10 mouse cellular contexts compared by ENCODE assay signal in genomic region chr11:120951731-120952730, GRCm38 (mm10). TPM values are rescaled to one million over a fixed set of nuclear protein-coding genes. Genes with fewer than 3 reads are reported as not detected.
DNase-seq lines count a peak whose midpoint lies in the region; ATAC-seq lines count a peak whose summit lies in the region.
"Had no signal": no experiment of that assay in that cellular context is flagged by ENCODE, and none has a peak within 500 bp of the region (broad histone marks: within the 10 kb centered on the region; RNA-seq: fewer than 3 reads in every experiment).

No protein-coding gene starts in this region.

- no peaks in the 10 kb centered on the region for H3K9me3 ChIP-seq in forebrain, embryonic 14.5 days (replicated peaks; ENCODE audit: control insufficient read depth, low read length)

- ATAC-seq in forebrain, embryonic 14.5 days: no peak
- ATAC-seq in megakaryocyte progenitor cell, adult 5-6 weeks (replicated peaks; ENCODE audit: poor library complexity): no peak

- peaks cover 23% of the 10 kb centered on the region for H3K4me1 ChIP-seq in forebrain, embryonic 14.5 days (ENCODE audit: control insufficient read depth, insufficient read depth, low read length)

- WGBS in forebrain, embryonic 14.5 days: 83% methylated on average over 9 of the region's 9 CpGs

- H3K27ac ChIP-seq in forebrain, embryonic 14.5 days (ENCODE audit: low read depth, low read length): peak overlapping the region; percentile 52; the same call in 1 of the 2 replicates

- no peak overlapping the region for H3K9ac ChIP-seq in forebrain, embryonic 14.5 days (ENCODE audit: low read length)

- peaks cover 15% of the 10 kb centered on the region for H3K36me3 ChIP-seq in forebrain, embryonic 14.5 days (ENCODE audit: control insufficient read depth, insufficient read depth, low read length)

- no peak overlapping the region for H3K4me3 ChIP-seq in forebrain, embryonic 14.5 days (ENCODE audit: low read depth, low read length)

- peaks cover 21% of the 10 kb centered on the region for H3K27me3 ChIP-seq in forebrain, embryonic 14.5 days (replicated peaks; ENCODE audit: control insufficient read depth, insufficient read depth, low read length)

- peak; percentile 49 for DNase-seq in spleen, adult 12 weeks (ENCODE audit: low spot score)
- no peak for DNase-seq in spleen, adult 18-20 months
- no peak for DNase-seq in forebrain, embryonic 14.5 days (ENCODE audit: low spot score)
- DNase-seq in liver: peak; percentile 79
- peak; percentile 40 to 70 for DNase-seq in spleen, postnatal 4 days (ENCODE audit: low spot score in 2 of 2)
- DNase-seq in embryo, embryonic 9.5 days (ENCODE audit: extremely low spot score): no peak
- no peak for DNase-seq in cerebellum, postnatal 14 days
- DNase-seq: adrenal gland, postnatal 14 days; layer of hippocampus, adult 9-11 months had no signal

- H3K4me2 ChIP-seq in forebrain, embryonic 14.5 days (ENCODE audit: low read length): peak overlapping the region; percentile 65

RNA-seq across cellular contexts. Expression of gene Slc16a3, which starts 3.8 kb away (rescaled TPM):
- 3.8 and 5.6 TPM in 2 replicates for polyA plus RNA-seq in forebrain, embryonic 14.5 days (2014; fragmentation: Nextera tagmentation; extraction: Ambion mirVana)
- total RNA-seq in megakaryocyte progenitor cell, adult 5-6 weeks (2015): 4.4 and 5.3 TPM in 2 replicates
- total RNA-seq in megakaryocyte progenitor cell, adult 5-6 weeks (2017): 6.0 and 7.5 TPM in 2 replicates

RNA-seq across cellular contexts. Expression of gene Ccdc57, which starts 19.4 kb away (rescaled TPM):
- polyA plus RNA-seq in forebrain, embryonic 14.5 days (2014; fragmentation: Nextera tagmentation; extraction: Ambion mirVana): 5.0 and 6.5 TPM in 2 replicates
- total RNA-seq in megakaryocyte progenitor cell, adult 5-6 weeks (2015): 4.5 and 6.4 TPM in 2 replicates
- 6.4 and 8.4 TPM in 2 replicates for total RNA-seq in megakaryocyte progenitor cell, adult 5-6 weeks (2017)

RNA-seq across cellular contexts. Expression of gene Csnk1d, which starts 39.1 kb away (rescaled TPM):
- 51.5 and 59.6 TPM in 2 replicates for polyA plus RNA-seq in forebrain, embryonic 14.5 days (2014; fragmentation: Nextera tagmentation; extraction: Ambion mirVana)
- 51.3 and 64.2 TPM in 2 replicates for total RNA-seq in megakaryocyte progenitor cell, adult 5-6 weeks (2015)
- total RNA-seq in megakaryocyte progenitor cell, adult 5-6 weeks (2017): 69.8 and 74.2 TPM in 2 replicates

Comparison
In these comparisons a context has a peak if more than half of its experiments do, and no peak if none do; other contexts are left out.
1. DNase-seq: peak in spleen, adult 12 weeks (single experiment), liver (single experiment) and spleen, postnatal 4 days (2 of 2); none in spleen, adult 18-20 months (0 of 2), forebrain, embryonic 14.5 days (single experiment), embryo, embryonic 9.5 days (single experiment) and cerebellum, postnatal 14 days (0 of 2).